Mouse (Mus musculus): ENCODE measurements at regions not wholly inside any gene's neighbourhood (a gene's known extent, or its start where the extent isn't known, plus 50 kb on each side); places are given as distances from the start of the nearest gene placed in this dataset.

DNA sequence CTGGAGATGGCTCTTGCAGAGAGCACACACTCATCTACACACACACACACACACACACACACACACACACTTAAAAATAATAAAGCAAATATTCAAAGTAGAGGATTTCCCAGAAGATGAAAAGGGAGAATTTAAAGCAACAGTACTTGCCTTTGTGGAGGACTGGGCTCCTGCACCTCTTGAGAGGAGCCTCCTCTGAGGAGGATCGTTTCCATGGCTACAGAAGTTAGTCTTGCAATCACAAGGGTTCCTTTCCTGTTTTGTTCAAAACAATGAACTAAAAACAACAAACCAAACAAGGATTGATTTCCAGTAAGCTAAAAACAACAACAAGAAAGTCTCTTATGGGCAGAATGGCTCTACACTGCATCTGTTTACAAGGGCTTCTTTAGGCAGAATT is 223.8 kb downstream of the Irs2 start:
- 16% methylated on average over 1 of the region's 1 CpGs for WGBS
- no peaks in the 10 kb centered on the region for H3K27me3 ChIP-seq (ENCODE audit: insufficient read depth, low read length)
- H3K9me3 ChIP-seq (ENCODE audit: low read length): no peaks in the 10 kb centered on the region
- no peak overlapping the region for H3K9ac ChIP-seq (replicated peaks; ENCODE audit: low read length)
- H3K4me1 ChIP-seq (ENCODE audit: insufficient read depth, low read length): no peaks in the 10 kb centered on the region; the same call in 1 of the 2 replicates
- H3K27ac ChIP-seq: no peak overlapping the region
- no peak overlapping the region for H3K4me3 ChIP-seq (ENCODE audit: low read length)
- peak; percentile 32 for DNase-seq (ENCODE audit: low spot score)
- TF ChIP-seq CTCF (IDR thresholded peaks at IDR 0.05; ENCODE audit: low read depth): no peak
- no peak overlapping the region for H3K4me2 ChIP-seq (ENCODE audit: low read depth, low read length)
- ATAC-seq: no peak
- no peaks in the 10 kb centered on the region for H3K36me3 ChIP-seq (ENCODE audit: insufficient read depth, low read length)

DNA sequence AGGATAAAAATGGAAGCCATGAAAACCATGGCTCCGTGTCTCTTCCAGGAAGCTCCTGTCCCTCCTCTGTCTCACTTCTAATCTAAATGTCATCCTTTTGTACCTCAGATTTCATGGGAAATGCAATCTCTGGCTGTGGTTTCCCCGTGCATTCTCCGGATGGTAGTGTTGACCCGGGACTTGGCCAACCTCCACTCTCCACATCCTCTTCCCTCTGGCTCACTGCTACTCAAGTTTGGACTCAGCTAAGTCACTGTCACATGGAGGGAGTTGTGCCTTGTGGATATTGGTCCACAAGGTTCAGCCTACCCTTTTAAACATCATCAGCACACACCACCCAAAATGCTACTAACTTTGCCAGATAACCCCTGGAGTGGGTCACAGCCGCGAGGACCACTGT is 226.4 kb downstream of the Irs2 start:
- 93% methylated on average over 6 of the region's 6 CpGs for WGBS
- H3K27ac ChIP-seq: no peak overlapping the region
- no peak for TF ChIP-seq CTCF (IDR thresholded peaks at IDR 0.05; ENCODE audit: low read depth)

DNA sequence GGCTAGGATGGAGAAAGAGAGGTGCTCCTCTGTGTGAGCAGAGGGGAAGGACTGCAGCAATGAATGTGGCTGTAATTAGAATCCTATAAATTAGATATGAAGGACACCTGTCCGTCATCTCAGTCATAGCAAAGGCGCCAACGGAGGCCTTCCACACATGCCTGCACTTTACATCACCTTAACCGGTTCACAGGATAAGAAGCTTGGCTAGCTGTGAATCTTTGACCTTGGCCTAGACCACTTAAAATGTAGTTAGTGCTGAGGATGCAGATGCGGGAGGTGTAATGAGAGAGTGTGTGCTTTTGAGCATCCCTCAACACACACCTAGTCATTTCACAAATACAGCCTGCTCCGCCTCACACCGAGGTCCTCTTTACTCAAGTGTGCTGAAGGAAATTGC is 228.6 kb downstream of the Irs2 start:
- 93% methylated on average over 7 of the region's 7 CpGs for WGBS
- ATAC-seq (no peak), DNase-seq (ENCODE audit: low spot score) (no peak)
- H3K4me3 ChIP-seq (ENCODE audit: low read length): no peak overlapping the region
- no peaks in the 10 kb centered on the region for H3K27me3 ChIP-seq (ENCODE audit: insufficient read depth, low read length)
- no peak for TF ChIP-seq CTCF (IDR thresholded peaks at IDR 0.05; ENCODE audit: low read depth)
- no peaks in the 10 kb centered on the region; the same call in 1 of the 2 replicates for H3K4me1 ChIP-seq (ENCODE audit: insufficient read depth, low read length)
- no peaks in the 10 kb centered on the region for H3K9me3 ChIP-seq (ENCODE audit: low read length)
- H3K27ac ChIP-seq: no peak overlapping the region
- no peak overlapping the region for H3K9ac ChIP-seq (replicated peaks; ENCODE audit: low read length)
- no peak overlapping the region for H3K4me2 ChIP-seq (ENCODE audit: low read depth, low read length)
- no peaks in the 10 kb centered on the region for H3K36me3 ChIP-seq (ENCODE audit: insufficient read depth, low read length)

More for the DNA sequence above, 226.4 kb downstream of the Irs2 start:
- Histone ChIP-seq H3K27me3 (ENCODE audit: insufficient read depth, low read length) (no peaks in the 10 kb centered on the region), H3K9ac (replicated peaks; ENCODE audit: low read length) (no peak overlapping the region), H3K4me3 (ENCODE audit: low read length) (no peak overlapping the region), H3K36me3 (ENCODE audit: insufficient read depth, low read length) (no peaks in the 10 kb centered on the region), H3K9me3 (ENCODE audit: low read length) (no peaks in the 10 kb centered on the region), H3K4me1 (ENCODE audit: insufficient read depth, low read length) (no peaks in the 10 kb centered on the region; the same call in 1 of the 2 replicates), H3K4me2 (ENCODE audit: low read depth, low read length) (no peak overlapping the region)
- ATAC-seq (no peak), DNase-seq (ENCODE audit: low spot score) (no peak)

DNA sequence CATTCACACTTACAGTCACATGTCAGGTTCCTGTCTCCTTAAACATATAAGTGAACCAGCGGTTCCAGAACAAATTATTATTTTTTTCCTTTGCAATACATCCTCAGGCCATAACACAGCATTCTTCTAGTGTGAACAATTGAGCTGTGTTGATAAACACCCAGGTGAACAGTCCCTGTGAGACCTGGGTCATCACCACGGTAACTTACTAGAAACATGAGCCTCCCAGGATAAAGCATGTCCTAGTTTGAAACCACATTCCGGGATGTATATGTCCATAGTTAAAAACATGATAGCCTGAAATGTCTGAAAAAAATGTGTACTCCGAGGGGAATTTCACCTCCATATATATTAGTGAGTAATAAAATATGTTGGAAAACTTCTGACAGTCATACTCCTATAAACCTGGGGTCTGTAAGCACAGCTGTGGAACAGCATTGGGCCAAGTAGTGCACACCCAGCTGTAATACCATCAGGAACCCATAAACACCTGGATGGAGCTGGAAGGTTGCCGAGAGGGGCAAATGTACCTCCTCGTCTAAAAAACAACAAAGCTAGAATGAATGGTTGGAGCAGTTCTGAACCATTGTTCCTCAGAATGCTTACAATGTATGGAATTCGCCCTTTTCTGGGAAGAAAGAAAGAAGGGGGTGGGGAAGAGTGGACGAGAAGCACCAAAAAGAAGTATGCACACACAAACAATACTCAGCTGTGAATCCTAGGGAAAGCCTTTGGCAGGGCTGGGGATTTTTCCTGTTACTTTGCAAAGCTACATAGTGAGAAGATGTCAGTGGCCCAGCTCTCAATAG is 232.9 kb downstream of the Irs2 start:
- no peak for ATAC-seq
- Histone ChIP-seq H3K36me3 (ENCODE audit: insufficient read depth, low read length) (no peaks in the 10 kb centered on the region), H3K4me3 (ENCODE audit: low read length) (no peak overlapping the region), H3K4me1 (ENCODE audit: insufficient read depth, low read length) (no peaks in the 10 kb centered on the region), H3K9ac (replicated peaks; ENCODE audit: low read length) (no peak overlapping the region), H3K27ac (no peak overlapping the region), H3K4me2 (ENCODE audit: low read depth, low read length) (no peak overlapping the region), H3K9me3 (ENCODE audit: low read length) (no peaks in the 10 kb centered on the region), H3K27me3 (ENCODE audit: insufficient read depth, low read length) (no peaks in the 10 kb centered on the region)
- WGBS: 65% methylated on average over 8 of the region's 8 CpGs
- TF ChIP-seq CTCF (IDR thresholded peaks at IDR 0.05; ENCODE audit: low read depth): no peak
- no peak for DNase-seq (ENCODE audit: low spot score)

DNA sequence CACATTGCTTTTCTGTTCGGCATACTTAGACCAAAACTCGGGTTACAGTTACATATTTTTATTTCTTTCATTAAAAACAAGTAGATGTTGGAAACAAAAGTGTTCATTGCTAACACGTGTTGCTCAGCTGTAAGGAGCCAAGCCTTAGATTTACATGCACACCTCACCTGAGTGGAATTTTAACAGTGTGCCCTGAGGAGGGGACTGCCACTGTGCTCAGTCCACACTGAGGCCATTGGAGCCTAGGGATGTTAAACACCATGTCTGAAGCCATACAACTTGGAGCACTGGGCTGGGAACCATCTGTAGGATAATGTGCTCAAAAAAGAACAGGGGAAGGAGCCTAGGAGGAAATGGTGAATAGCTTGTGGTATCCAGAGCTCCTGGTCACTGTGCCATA is 233.5 kb downstream of the Irs2 start:
- Histone ChIP-seq H3K27me3 (ENCODE audit: insufficient read depth, low read length) (no peaks in the 10 kb centered on the region), H3K4me3 (ENCODE audit: low read length) (no peak overlapping the region), H3K9ac (replicated peaks; ENCODE audit: low read length) (no peak overlapping the region), H3K9me3 (ENCODE audit: low read length) (no peaks in the 10 kb centered on the region), H3K4me1 (ENCODE audit: insufficient read depth, low read length) (no peaks in the 10 kb centered on the region), H3K36me3 (ENCODE audit: insufficient read depth, low read length) (no peaks in the 10 kb centered on the region), H3K27ac (no peak overlapping the region), H3K4me2 (ENCODE audit: low read depth, low read length) (no peak overlapping the region)
- DNase-seq (ENCODE audit: low spot score): no peak
- TF ChIP-seq CTCF (IDR thresholded peaks at IDR 0.05; ENCODE audit: low read depth): no peak
- ATAC-seq: no peak
- whole genome bisulfite sequencing: 89% methylated on average over 3 of the region's 3 CpGs

DNA sequence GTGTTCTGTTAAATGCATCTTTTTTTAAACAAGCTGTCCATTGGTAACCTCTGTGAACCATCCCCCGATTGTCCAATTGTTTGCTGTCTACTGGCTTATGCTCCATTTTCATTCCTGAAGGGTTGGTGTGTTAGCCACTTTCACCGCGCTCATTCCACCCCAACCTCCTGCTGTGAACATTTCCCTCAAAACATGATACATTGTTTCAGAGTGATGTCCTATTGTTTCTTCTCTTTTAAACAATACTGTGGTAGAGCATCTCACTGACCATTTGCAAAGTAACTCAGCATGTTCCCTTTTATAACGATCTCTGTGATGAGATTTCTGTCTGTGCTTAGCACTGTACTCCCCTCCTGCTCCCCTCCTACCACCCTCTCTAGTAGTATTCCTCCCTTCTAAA is 240.1 kb downstream of the Irs2 start:
- Histone ChIP-seq H3K4me2 (ENCODE audit: low read depth, low read length) (no peak overlapping the region), H3K36me3 (ENCODE audit: insufficient read depth, low read length) (no peaks in the 10 kb centered on the region), H3K27me3 (ENCODE audit: insufficient read depth, low read length) (no peaks in the 10 kb centered on the region), H3K4me1 (ENCODE audit: insufficient read depth, low read length) (no peaks in the 10 kb centered on the region), H3K4me3 (ENCODE audit: low read length) (no peak overlapping the region), H3K9me3 (ENCODE audit: low read length) (no peaks in the 10 kb centered on the region), H3K27ac (no peak overlapping the region), H3K9ac (replicated peaks; ENCODE audit: low read length) (no peak overlapping the region)
- DNase-seq (ENCODE audit: low spot score) (no peak), ATAC-seq (no peak)
- 50% methylated on average over 4 of the region's 4 CpGs for WGBS
- TF ChIP-seq CTCF (IDR thresholded peaks at IDR 0.05; ENCODE audit: low read depth): no peak

DNA sequence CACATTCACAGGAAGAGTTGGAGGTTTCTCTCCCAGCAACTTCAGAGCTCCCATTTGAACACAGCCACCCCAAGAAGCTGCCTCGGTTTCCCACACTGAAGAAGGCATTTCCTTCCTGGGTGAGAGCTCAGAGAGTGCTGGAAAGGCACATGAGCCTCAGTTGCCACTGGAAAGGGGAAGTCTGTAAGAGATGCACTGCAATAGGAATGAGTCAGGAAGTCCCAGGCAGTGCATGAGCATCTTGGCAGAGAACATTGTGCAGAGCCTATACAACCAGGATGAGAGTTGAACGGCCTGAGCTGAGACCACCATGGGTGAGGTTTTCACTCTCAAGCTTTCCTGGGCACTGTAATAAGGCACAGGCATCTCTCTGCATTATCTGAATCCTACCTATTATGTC is 244.4 kb downstream of the Irs2 start:
- Histone ChIP-seq H3K4me1 (ENCODE audit: insufficient read depth, low read length) (peaks cover 9% of the 10 kb centered on the region), H3K36me3 (ENCODE audit: insufficient read depth, low read length) (no peaks in the 10 kb centered on the region), H3K4me2 (ENCODE audit: low read depth, low read length) (no peak overlapping the region), H3K9ac (replicated peaks; ENCODE audit: low read length) (no peak overlapping the region), H3K4me3 (ENCODE audit: low read length) (no peak overlapping the region), H3K27ac (no peak overlapping the region), H3K27me3 (ENCODE audit: insufficient read depth, low read length) (no peaks in the 10 kb centered on the region), H3K9me3 (ENCODE audit: low read length) (no peaks in the 10 kb centered on the region)
- DNase-seq (ENCODE audit: low spot score) (no peak), ATAC-seq (no peak)
- 81% methylated on average over 2 of the region's 2 CpGs for WGBS
- no peak for TF ChIP-seq CTCF (IDR thresholded peaks at IDR 0.05; ENCODE audit: low read depth)
